Mouse (Mus musculus): ENCODE data around the gene Runx2. TPM values are rescaled to one million over a fixed set of nuclear protein-coding genes. Genes with fewer than 3 reads are reported as not detected.

Runx2 gene
- polyA plus RNA-seq, 1 experiment from 2014 or later: 1.5 TPM

- Histone ChIP-seq H3K4me1 (ENCODE audit: insufficient read depth, low read length) (0 out of 2 replicates have a peak, but pooled peaks cover 10% of the 10 kb centered on the region), H3K9me3 (ENCODE audit: low read length) (no peaks in the 10 kb centered on the region), H3K4me3 (ENCODE audit: low read length) (no peak overlapping the region), H3K9ac (replicated peaks; ENCODE audit: low read length) (no peak overlapping the region), H3K36me3 (ENCODE audit: insufficient read depth, low read length) (no peaks in the 10 kb centered on the region), H3K4me2 (replicated peaks; ENCODE audit: low read depth, low read length) (no peak overlapping the region), H3K27ac (ENCODE audit: low read length) (no peak overlapping the region), H3K27me3 (ENCODE audit: insufficient read depth, low read length) (0 out of 2 replicates have a peak, but pooled peaks cover 12% of the 10 kb centered on the region)
- no peak for ATAC-seq (ENCODE audit: low FRiP score, low TSS enrichment)
- WGBS: 84% methylated on average over 8 of the region's 8 CpGs
Measured at GRCm38 (mm10) chr17:44569020-44569621, 245.5 kb downstream of the Runx2 start.

- H3K4me1 ChIP-seq (ENCODE audit: insufficient read depth, low read length): 0 out of 2 replicates have a peak, but pooled peaks cover 10% of the 10 kb centered on the region
- no peak overlapping the region for H3K9ac ChIP-seq (replicated peaks; ENCODE audit: low read length)
- no peaks in the 10 kb centered on the region for H3K9me3 ChIP-seq (ENCODE audit: low read length)
- H3K36me3 ChIP-seq (ENCODE audit: insufficient read depth, low read length): no peaks in the 10 kb centered on the region
- H3K27me3 ChIP-seq (ENCODE audit: insufficient read depth, low read length): 0 out of 2 replicates have a peak, but pooled peaks cover 14% of the 10 kb centered on the region
- WGBS: 70% methylated on average over 5 of the region's 5 CpGs
- no peak overlapping the region for H3K27ac ChIP-seq (ENCODE audit: low read length)
- H3K4me2 ChIP-seq (replicated peaks; ENCODE audit: low read depth, low read length): no peak overlapping the region
- no peak overlapping the region for H3K4me3 ChIP-seq (ENCODE audit: low read length)
- ATAC-seq (ENCODE audit: low FRiP score, low TSS enrichment): no peak
Measured at GRCm38 (mm10) chr17:44566992-44567391, 247.6 kb downstream of the Runx2 start.

GRCm38 (mm10) chr17:44565884-44566515 is 248.6 kb downstream of the Runx2 start:
- Histone ChIP-seq H3K4me1 (ENCODE audit: insufficient read depth, low read length) (0 out of 2 replicates have a peak, but pooled peaks cover 10% of the 10 kb centered on the region), H3K9ac (replicated peaks; ENCODE audit: low read length) (no peak overlapping the region), H3K27ac (ENCODE audit: low read length) (no peak overlapping the region), H3K27me3 (ENCODE audit: insufficient read depth, low read length) (0 out of 2 replicates have a peak, but pooled peaks cover 14% of the 10 kb centered on the region), H3K9me3 (ENCODE audit: low read length) (no peaks in the 10 kb centered on the region), H3K4me2 (replicated peaks; ENCODE audit: low read depth, low read length) (no peak overlapping the region), H3K4me3 (ENCODE audit: low read length) (no peak overlapping the region), H3K36me3 (ENCODE audit: insufficient read depth, low read length) (no peaks in the 10 kb centered on the region)
- ATAC-seq (ENCODE audit: low FRiP score, low TSS enrichment): no peak
- 27% methylated on average over 8 of the region's 8 CpGs for WGBS

GRCm38 (mm10) chr17:44565311-44565831 is 249.2 kb downstream of the Runx2 start:
- 0 out of 2 replicates have a peak, but pooled peaks cover 16% of the 10 kb centered on the region for H3K27me3 ChIP-seq (ENCODE audit: insufficient read depth, low read length)
- no peak overlapping the region for H3K27ac ChIP-seq (ENCODE audit: low read length)
- WGBS: 26% methylated on average over 14 of the region's 14 CpGs
- no peak for ATAC-seq (ENCODE audit: low FRiP score, low TSS enrichment)
- H3K4me1 ChIP-seq (ENCODE audit: insufficient read depth, low read length): 0 out of 2 replicates have a peak, but pooled peaks cover 10% of the 10 kb centered on the region
- no peaks in the 10 kb centered on the region for H3K9me3 ChIP-seq (ENCODE audit: low read length)
- no peak overlapping the region for H3K4me2 ChIP-seq (replicated peaks; ENCODE audit: low read depth, low read length)
- H3K4me3 ChIP-seq (ENCODE audit: low read length): no peak overlapping the region
- no peak overlapping the region for H3K9ac ChIP-seq (replicated peaks; ENCODE audit: low read length)
- H3K36me3 ChIP-seq (ENCODE audit: insufficient read depth, low read length): no peaks in the 10 kb centered on the region

GRCm38 (mm10) chr17:44564611-44565198 is 249.9 kb downstream of the Runx2 start:
- no peak overlapping the region for H3K27ac ChIP-seq (ENCODE audit: low read length)
- 54% methylated on average over 4 of the region's 4 CpGs for WGBS
- H3K9ac ChIP-seq (replicated peaks; ENCODE audit: low read length): no peak overlapping the region
- no peaks in the 10 kb centered on the region for H3K9me3 ChIP-seq (ENCODE audit: low read length)
- no peak overlapping the region for H3K4me2 ChIP-seq (replicated peaks; ENCODE audit: low read depth, low read length)
- no peaks in the 10 kb centered on the region for H3K36me3 ChIP-seq (ENCODE audit: insufficient read depth, low read length)
- no peak for ATAC-seq (ENCODE audit: low FRiP score, low TSS enrichment)
- H3K4me1 ChIP-seq (ENCODE audit: insufficient read depth, low read length): 0 out of 2 replicates have a peak, but pooled peaks cover 14% of the 10 kb centered on the region
- H3K4me3 ChIP-seq (ENCODE audit: low read length): no peak overlapping the region
- H3K27me3 ChIP-seq (ENCODE audit: insufficient read depth, low read length): 0 out of 2 replicates have a peak, but pooled peaks cover 16% of the 10 kb centered on the region

GRCm38 (mm10) chr17:44560016-44560415 is 254.6 kb downstream of the Runx2 start:
- Histone ChIP-seq H3K27ac (ENCODE audit: low read length) (no peak overlapping the region), H3K4me2 (replicated peaks; ENCODE audit: low read depth, low read length) (no peak overlapping the region), H3K4me3 (ENCODE audit: low read length) (no peak overlapping the region), H3K4me1 (ENCODE audit: insufficient read depth, low read length) (0 out of 2 replicates have a peak, but pooled peaks cover 5% of the 10 kb centered on the region), H3K9ac (replicated peaks; ENCODE audit: low read length) (no peak overlapping the region), H3K9me3 (ENCODE audit: low read length) (no peaks in the 10 kb centered on the region), H3K27me3 (ENCODE audit: insufficient read depth, low read length) (peaks cover 15% of the 10 kb centered on the region), H3K36me3 (ENCODE audit: insufficient read depth, low read length) (no peaks in the 10 kb centered on the region)
- ATAC-seq (ENCODE audit: low FRiP score, low TSS enrichment): no peak
- 41% methylated on average over 7 of the region's 7 CpGs for WGBS

- Histone ChIP-seq H3K9me3 (ENCODE audit: low read length) (no peaks in the 10 kb centered on the region), H3K4me2 (replicated peaks; ENCODE audit: low read depth, low read length) (no peak overlapping the region), H3K4me1 (ENCODE audit: insufficient read depth, low read length) (0 out of 2 replicates have a peak, but pooled peaks cover 5% of the 10 kb centered on the region), H3K4me3 (ENCODE audit: low read length) (no peak overlapping the region), H3K9ac (replicated peaks; ENCODE audit: low read length) (no peak overlapping the region), H3K27me3 (ENCODE audit: insufficient read depth, low read length) (peaks cover 9% of the 10 kb centered on the region), H3K36me3 (ENCODE audit: insufficient read depth, low read length) (no peaks in the 10 kb centered on the region), H3K27ac (ENCODE audit: low read length) (no peak overlapping the region)
- 76% methylated on average over 16 of the region's 16 CpGs for WGBS
- ATAC-seq (ENCODE audit: low FRiP score, low TSS enrichment): no peak
Measured at GRCm38 (mm10) chr17:44557199-44558111, 257.1 kb downstream of the Runx2 start.

GRCm38 (mm10) chr17:44554941-44555340 is 259.7 kb downstream of the Runx2 start:
- ATAC-seq (ENCODE audit: low FRiP score, low TSS enrichment): no peak
- no peaks in the 10 kb centered on the region for H3K36me3 ChIP-seq (ENCODE audit: insufficient read depth, low read length)
- no peak overlapping the region for H3K4me3 ChIP-seq (ENCODE audit: low read length)
- no peaks in the 10 kb centered on the region for H3K9me3 ChIP-seq (ENCODE audit: low read length)
- peaks cover 7% of the 10 kb centered on the region for H3K27me3 ChIP-seq (ENCODE audit: insufficient read depth, low read length)
- H3K27ac ChIP-seq (ENCODE audit: low read length): no peak overlapping the region
- 87% methylated on average over 4 of the region's 4 CpGs for WGBS
- no peak overlapping the region for H3K9ac ChIP-seq (replicated peaks; ENCODE audit: low read length)
- H3K4me2 ChIP-seq (replicated peaks; ENCODE audit: low read depth, low read length): no peak overlapping the region
- H3K4me1 ChIP-seq (ENCODE audit: insufficient read depth, low read length): 0 out of 2 replicates have a peak, but pooled peaks cover 3% of the 10 kb centered on the region

GRCm38 (mm10) chr17:44549551-44549950 is 265.0 kb downstream of the Runx2 start:
- WGBS: 71% methylated on average over 2 of the region's 2 CpGs
- Histone ChIP-seq H3K9me3 (ENCODE audit: low read length) (no peaks in the 10 kb centered on the region), H3K9ac (replicated peaks; ENCODE audit: low read length) (no peak overlapping the region), H3K27me3 (ENCODE audit: insufficient read depth, low read length) (no peaks in the 10 kb centered on the region), H3K27ac (ENCODE audit: low read length) (no peak overlapping the region), H3K4me2 (replicated peaks; ENCODE audit: low read depth, low read length) (no peak overlapping the region), H3K36me3 (ENCODE audit: insufficient read depth, low read length) (no peaks in the 10 kb centered on the region), H3K4me1 (ENCODE audit: insufficient read depth, low read length) (0 out of 2 replicates have a peak, but pooled peaks cover 4% of the 10 kb centered on the region), H3K4me3 (ENCODE audit: low read length) (no peak overlapping the region)
- no peak for ATAC-seq (ENCODE audit: low FRiP score, low TSS enrichment)

Data from kidney, embryonic 16.5 days (tissue).